Mouse (Mus musculus) cortical plate, adult 2 months (tissue): ENCODE measurements around the gene Cnnm3.

Source experiments
- CTCF ChIP-seq: fragments of 200-500 bp; IDR thresholded peaks from 2 replicates; pipeline ENCODE4 v1.5.1; 2011; ENCODE audit warnings: mild to moderate bottlenecking, control low read depth, low read length; ENCODE audit not compliant: insufficient read depth; ENCODE audit errors: extremely low read depth
- POLR2A ChIP-seq: fragments of 200-500 bp; IDR thresholded peaks from 2 replicates; pipeline ENCODE4 v1.6.1; 2011; ENCODE audit warnings: mild to moderate bottlenecking, low read length, control low read depth; ENCODE audit not compliant: insufficient read depth; ENCODE audit errors: extremely low read depth

- TF ChIP-seq POLR2A: no peak
- no peak for TF ChIP-seq CTCF
Measured at GRCm38 (mm10) chr1:36535477-36536396, 24.1 kb downstream of the Cnnm3 start.
